Mouse (Mus musculus) testis, adult 2 months (tissue): ENCODE measurements around the gene Tpbgl. TPM values are rescaled to one million over a fixed set of nuclear protein-coding genes. Genes with fewer than 3 reads are reported as not detected.

Experiments used
- H3K27ac ChIP-seq: fragments of 200-500 bp; 2 replicates; pipeline ENCODE4 v1.5.1; 2012; ENCODE audit warnings: low read depth, low read length; ENCODE audit not compliant: control insufficient read depth, insufficient read depth
- H3K27me3 ChIP-seq: fragments of 200-500 bp; 2 replicates; pipeline ENCODE4 v1.6.1; 2012; ENCODE audit warnings: mild to moderate bottlenecking, low read length, moderate library complexity; ENCODE audit not compliant: control insufficient read depth, insufficient read depth
- H3K36me3 ChIP-seq: fragments of 200-500 bp; 2 replicates; pipeline ENCODE4 v1.6.1; 2012; ENCODE audit warnings: mild to moderate bottlenecking, low read length; ENCODE audit not compliant: control insufficient read depth, insufficient read depth
- H3K4me1 ChIP-seq: fragments of 200-500 bp; 2 replicates; pipeline ENCODE4 v1.6.1; 2012; ENCODE audit warnings: low read length; ENCODE audit not compliant: control insufficient read depth, insufficient read depth
- H3K4me3 ChIP-seq: fragments of 200-500 bp; 2 replicates; pipeline ENCODE4 v1.5.1; 2012; ENCODE audit warnings: low read depth, mild to moderate bottlenecking, low read length, moderate library complexity, mixed read lengths; ENCODE audit not compliant: control insufficient read depth
- CTCF ChIP-seq: fragments of 200-500 bp; IDR thresholded peaks from 2 replicates; pipeline ENCODE4 v1.5.1; 2012; ENCODE audit warnings: low read depth, mild to moderate bottlenecking, inconsistent platforms, low read length, moderate library complexity; ENCODE audit not compliant: control insufficient read depth, insufficient read depth, insufficient replicate concordance
- POLR2A ChIP-seq: fragments of 200-500 bp; IDR thresholded peaks from 2 replicates; pipeline ENCODE4 v1.6.1; 2012; ENCODE audit warnings: low read depth, mild to moderate bottlenecking, inconsistent platforms, low read length, moderate library complexity; ENCODE audit not compliant: control insufficient read depth
- polyA plus RNA-seq: library from polyadenylated mRNA; depleted of rRNA; stranded (reverse); fragments of >200 nt; gene quantifications from 2 replicates; pipeline ENCODE4 v1.2.3, GENCODE M21; 2012

Tpbgl gene
- polyA plus RNA-seq, 1 experiment, result 14.6 TPM

DNA sequence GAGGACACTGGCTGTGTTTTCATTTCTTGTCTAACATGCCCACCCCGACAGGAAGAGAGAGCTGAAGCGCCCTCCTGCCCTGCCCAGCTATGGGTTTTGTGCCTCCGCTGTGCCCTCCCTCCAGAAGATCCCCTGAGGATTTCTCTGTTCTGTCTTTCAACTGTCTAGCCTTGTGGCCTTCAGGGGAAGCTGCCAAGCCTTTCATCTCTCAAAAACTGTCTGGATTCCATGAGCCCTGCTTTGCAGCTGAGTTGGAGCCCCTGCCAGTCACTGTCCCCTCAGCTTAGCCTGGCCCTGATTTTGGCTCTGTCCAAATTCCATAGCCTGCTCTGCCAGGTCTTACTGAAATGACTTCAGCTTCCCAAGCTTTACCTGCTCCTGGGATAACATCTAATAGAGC, 20.1 kb downstream of the Tpbgl start:
- Histone ChIP-seq H3K4me1 (no peaks in the 10 kb centered on the region), H3K27me3 (no peaks in the 10 kb centered on the region), H3K27ac (no peak overlapping the region), H3K36me3 (no peaks in the 10 kb centered on the region), H3K4me3 (no peak overlapping the region)
- TF ChIP-seq POLR2A (no peak), CTCF (no peak)

DNA sequence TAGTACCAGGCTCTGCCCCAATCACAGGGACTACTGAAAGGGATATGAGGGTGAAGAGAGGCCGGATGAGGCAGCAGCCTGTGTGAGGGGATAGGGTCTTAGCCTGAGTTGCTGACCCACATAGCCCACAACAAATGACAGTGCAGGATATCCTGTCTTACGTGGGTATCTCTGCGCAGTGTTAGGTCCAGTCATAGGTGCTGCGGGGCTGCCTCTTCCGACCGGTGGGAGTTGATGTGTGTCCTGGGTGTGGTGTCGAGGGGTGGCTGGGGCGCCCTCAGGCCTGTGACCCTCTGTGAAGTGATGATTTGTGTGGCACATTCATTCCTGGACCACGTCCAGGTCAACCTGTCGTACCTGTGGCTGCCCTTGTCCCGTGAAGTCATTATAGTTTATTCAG, 20.6 kb downstream of the Tpbgl start:
- TF ChIP-seq POLR2A (no peak), CTCF (no peak)

DNA sequence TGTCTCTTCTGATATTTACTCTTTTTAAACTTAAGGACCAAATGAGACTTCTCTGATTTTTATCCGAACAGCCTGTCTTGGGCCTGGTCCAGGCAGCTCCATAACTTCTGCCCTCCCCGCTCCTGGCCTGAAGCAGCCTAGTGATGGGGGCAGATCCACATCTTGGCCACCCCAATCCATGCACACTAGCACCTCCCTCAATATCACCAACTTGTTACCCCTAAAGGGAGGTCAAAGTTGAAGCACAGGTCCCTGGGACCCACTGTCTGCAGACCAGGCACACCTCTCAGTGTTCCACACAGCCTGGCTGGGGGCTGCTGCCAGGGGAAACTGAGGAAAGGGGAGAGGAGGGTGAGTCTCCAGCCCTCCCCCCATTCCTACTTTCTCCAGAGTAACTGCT, 21.8 kb downstream of the Tpbgl start:
- TF ChIP-seq CTCF, result no peak
- TF ChIP-seq POLR2A, result no peak
- H3K4me1 ChIP-seq, result no peaks in the 10 kb centered on the region
- no peak overlapping the region for H3K27ac ChIP-seq
- H3K4me3 ChIP-seq, result no peak overlapping the region
- H3K36me3 ChIP-seq, result no peaks in the 10 kb centered on the region
- no peaks in the 10 kb centered on the region for H3K27me3 ChIP-seq

More for the DNA sequence above, 20.6 kb downstream of the Tpbgl start:
- Histone ChIP-seq H3K36me3 (no peaks in the 10 kb centered on the region), H3K4me1 (no peaks in the 10 kb centered on the region), H3K27me3 (no peaks in the 10 kb centered on the region), H3K4me3 (no peak overlapping the region), H3K27ac (no peak overlapping the region)

DNA sequence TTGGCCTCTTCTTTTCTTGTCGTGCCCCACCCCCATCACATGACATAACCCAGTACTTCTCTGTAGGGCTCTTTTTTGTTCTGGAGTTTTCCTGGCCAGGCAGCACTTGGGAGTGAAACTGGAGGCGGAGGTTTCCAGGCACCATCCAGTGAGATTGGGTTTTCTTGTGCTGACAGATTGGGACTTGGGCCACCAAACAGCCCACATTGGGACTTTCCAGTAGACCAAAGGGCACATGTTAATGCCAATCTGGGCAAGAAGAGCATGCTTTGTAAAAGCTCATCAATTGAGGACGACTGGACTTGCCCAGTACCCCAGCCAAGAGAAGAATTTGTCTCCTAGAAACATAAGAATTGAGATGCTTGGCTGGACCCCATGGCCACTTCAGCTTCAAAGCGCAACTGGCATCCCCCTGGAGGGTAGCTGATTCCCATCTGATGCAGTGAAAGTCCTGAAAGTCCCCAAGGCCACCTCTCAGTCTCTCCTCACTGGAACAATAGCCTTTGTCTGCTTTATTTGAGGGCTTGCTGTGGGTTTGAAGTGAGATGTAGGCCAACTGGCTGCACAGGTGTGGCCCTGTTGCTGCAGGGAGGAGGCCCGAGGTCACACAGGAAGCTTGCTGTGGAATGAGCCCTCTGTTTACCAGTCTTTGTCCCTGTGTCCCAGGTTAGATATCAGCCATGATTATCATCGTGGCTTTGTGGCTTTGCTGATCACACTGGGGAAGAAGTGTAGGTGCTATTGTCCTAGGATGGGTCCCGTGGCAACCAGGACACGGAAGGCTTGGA, 22.8 kb downstream of the Tpbgl start:
- Histone ChIP-seq H3K27me3 (no peaks in the 10 kb centered on the region), H3K4me1 (no peaks in the 10 kb centered on the region), H3K27ac (no peak overlapping the region), H3K4me3 (no peak overlapping the region), H3K36me3 (no peaks in the 10 kb centered on the region)
- TF ChIP-seq CTCF (no peak), POLR2A (no peak)

DNA sequence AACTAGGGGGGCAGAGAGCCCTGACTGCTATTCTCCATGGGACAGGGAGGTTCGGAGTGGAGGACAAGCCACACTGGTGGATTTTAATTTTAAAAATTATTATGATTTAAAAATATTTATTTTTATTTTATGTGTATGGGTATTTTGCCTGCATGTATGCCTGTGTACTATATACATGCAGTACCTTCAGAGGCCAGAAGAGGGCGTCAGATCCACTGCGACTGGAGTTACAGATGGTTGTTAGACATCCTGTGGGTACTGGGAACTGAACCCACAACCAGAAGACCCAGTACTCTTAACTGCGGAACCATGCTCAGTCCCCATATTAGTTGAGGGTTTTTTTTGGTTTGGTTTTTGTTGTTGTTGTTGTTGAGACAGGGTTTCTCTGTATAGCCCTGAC, 28.2 kb downstream of the Tpbgl start:
- TF ChIP-seq CTCF (no peak), POLR2A (no peak)
- Histone ChIP-seq H3K4me3 (no peak overlapping the region), H3K27me3 (no peaks in the 10 kb centered on the region), H3K4me1 (no peaks in the 10 kb centered on the region), H3K36me3 (no peaks in the 10 kb centered on the region), H3K27ac (no peak overlapping the region)

DNA sequence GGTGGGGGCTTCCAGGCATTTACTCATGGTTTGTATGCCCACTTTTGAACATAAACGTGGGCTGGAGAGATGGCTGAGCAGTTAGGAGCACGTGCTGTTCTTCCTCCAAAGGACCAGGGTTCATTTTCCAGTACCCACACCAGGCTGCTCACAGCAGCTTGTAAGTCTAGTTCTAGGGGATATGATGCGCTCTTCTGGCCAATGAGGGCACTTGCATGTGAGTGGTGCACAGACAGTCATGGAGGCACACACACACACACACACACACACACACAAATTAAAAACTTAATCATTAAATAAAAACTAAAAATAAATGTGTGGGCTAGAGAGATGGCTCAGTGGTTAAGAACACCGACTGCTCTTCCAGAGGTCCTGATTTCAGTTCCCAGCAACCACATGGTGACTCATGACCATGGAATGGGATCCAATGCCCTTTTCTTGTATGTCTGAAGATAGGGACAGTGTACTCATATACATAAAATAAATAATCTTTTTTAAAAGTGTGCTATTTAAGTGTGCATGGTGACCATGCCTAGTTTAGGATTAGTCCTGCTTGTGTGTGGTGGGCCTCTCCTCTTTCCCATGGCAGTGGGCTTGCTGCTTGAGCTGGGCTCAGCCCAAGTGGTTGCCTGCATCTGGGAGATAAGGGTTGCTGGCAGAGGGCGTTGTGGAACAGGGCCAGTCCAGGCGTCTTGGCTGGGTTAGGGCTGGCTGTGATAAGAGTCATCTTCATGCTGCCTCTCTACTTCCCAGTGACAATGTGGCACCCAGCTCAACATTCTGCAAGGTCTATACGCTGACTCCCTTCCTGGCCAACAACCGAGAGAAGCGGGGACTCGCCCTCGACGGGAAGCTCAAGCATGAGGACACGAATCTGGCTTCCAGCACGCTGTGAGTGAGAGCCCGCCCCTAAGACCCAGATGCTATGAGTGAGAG, 32.8 kb downstream of the Tpbgl start:
- Histone ChIP-seq H3K4me3 (no peak overlapping the region), H3K4me1 (no peaks in the 10 kb centered on the region), H3K27ac (no peak overlapping the region), H3K27me3 (no peaks in the 10 kb centered on the region), H3K36me3 (no peaks in the 10 kb centered on the region)
- TF ChIP-seq POLR2A (no peak), CTCF (no peak)

DNA sequence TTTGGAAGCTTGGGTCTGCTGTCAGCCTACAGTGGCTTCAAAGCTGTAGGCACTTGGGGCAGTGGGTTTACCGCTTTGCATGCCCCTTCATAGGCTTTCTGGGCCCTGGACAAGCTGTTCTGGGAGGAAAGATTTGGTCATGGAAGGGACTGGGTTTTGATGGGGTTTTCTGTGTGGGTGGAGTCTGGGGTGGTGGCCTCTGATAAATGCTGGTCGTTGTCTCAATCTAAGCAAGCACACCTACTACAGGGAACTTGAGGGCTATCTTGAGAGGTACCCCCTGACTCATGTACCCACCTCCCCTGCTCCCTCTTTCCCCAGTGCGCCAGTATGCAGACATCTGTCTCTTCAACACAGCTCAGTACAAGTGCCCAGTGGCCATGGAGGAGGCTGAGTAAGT, 34.2 kb downstream of the Tpbgl start:
- Histone ChIP-seq H3K27me3 (no peaks in the 10 kb centered on the region), H3K36me3 (no peaks in the 10 kb centered on the region), H3K4me1 (no peaks in the 10 kb centered on the region), H3K4me3 (no peak overlapping the region), H3K27ac (no peak overlapping the region)
- TF ChIP-seq CTCF (no peak), POLR2A (no peak)
